Mouse (Mus musculus) gastrocnemius, postnatal 36 days (tissue): Measurements from ENCODE around the gene Itgae. TPM values are rescaled to one million over a fixed set of nuclear protein-coding genes. Genes with fewer than 3 reads are reported as not detected.

Experiments
- DNase-seq, 2 experiments: peaks; one replicate each; pipeline ENCODE4 v3.0.0; 2022
- intact Hi-C: fragments of 180-260 bp; cut with DNase I; formaldehyde crosslinking; loops from one replicate; pipeline ENCODE4 v1.15.1; 2025
- total RNA-seq, 2 experiments: library from RNA; stranded (reverse); gene quantifications; 2 replicates each; pipeline ENCODE4 v1.2.3; 2021

Gene Itgae
- total RNA-seq, 2 experiments from 2014 or later = 0.07 to 0.13 TPM

DNA sequence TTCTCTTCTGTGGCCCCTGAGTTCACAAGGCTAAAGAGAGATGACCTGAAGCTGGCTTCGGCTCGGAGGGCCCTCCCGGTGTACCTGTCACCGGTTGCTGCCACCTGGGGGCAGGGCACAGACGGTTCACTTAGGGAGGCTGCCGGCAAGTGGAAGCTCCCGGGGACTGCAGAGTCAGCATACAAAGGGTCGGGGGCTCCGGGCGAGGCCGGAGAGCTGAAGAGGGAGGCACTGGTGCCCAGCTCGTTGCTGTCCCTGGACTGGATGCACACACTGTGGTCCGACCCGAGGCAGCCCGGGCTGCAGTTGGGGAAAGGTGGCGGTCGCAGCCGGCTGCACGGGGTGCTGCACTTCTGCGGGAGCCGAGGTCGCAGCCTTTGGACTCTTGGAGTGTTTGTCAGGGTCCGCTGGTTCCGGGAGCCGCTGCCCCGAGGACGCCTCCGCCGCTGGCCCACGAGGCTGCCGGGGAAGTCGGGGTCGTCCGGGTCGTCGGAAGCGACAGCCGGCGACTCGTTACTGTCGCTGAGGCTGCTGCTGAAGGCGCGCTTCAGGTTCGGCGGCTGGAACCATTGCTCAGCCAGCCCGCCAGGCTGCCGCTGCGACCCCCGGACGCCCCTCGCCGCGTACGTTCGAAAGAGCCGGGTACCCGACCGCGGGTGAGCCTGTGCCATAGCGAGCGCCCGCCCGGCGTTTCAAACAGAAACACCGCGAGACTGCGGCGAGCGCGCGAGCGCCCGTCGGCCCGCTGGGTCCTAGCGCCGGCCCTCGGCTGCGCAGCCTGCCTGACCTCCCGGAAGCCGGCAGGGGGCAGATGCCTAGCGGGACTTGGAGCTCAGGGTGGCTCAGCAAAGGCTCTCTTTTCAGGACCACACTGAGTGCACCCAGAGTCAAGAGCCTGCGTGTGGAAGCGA, 47.5 kb downstream of the Itgae start, which contains the start of gene Haspin:
Gene Haspin (minus strand): TSS at position 704 of the 911 bp plus-strand sequence.
- peak; percentile 85 to 86 for DNase-seq
- intact Hi-C loops = loop anchor here (2.0 kb wide), 2 partner anchors 23 to 31 kb away; partner anchors contain the start of gene P2rx5

DNA sequence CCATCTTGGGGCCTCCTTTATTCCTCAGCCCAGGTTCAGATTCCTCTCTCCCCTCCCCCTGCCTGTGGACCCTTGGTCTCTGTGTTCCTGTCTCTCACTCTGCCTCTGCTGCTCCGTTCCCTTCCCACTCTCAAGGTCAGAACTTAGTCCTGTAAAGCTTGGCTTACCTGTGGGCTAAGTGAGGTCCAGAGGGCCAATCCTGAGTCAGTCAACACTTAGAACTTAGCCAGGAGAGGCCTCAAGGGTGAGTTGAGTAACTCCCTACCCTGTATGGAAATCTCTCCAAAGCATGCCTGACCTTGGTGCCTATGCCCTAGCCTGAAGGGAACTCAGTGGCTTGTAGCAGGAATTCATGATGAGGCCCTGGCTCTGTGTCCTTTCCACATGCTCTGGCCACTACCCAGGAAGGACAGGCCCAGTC, 53.9 kb downstream of the Itgae start:
- intact Hi-C loops = no loop called here

DNA sequence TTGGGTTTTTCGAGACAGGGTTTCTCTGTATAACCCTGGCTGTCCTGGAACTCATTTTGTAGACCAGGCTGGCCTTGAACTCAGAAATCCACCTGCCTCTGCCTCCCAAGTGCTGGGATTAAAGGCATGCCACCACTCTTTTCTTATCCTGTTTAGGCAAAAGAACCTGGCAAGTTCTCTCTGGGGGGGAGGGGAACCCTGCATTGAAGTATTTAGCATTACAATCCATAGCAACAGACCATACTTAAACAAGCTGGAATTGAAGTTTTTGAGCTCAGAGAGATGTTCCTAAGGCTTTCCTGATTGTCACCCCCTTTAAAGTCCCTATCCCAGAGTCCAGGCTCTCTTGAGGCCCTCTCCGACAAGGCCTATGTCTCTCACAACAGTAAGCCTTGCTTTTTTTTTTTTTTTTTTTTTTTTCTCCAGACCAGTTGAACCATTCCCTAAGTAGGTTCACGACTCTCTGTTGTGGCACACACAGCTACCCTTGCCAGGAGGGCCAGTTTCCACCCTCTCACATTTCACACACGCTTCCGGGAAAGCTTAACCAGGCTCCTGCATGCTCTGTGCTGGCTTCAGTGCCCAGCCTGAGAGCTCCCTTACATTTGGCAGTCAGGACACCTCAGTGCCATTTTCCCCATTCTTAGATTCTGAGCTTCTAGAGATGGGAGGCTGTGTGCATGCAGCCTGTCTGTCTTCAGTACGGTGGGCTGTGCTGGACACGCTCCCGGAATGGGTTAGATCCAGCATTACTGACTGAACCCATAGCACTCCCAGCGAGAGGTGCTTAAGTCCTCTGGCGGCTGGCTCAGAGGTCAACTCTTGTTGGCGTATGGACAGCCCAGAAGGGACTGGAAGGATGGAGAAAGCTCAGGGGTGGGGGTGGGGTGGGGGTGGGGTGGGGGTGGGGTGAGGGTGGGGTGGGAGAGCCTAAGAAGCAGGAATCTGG, 55.9 kb downstream of the Itgae start:
- DNase-seq = no peak
- intact Hi-C loops = no loop called here

More for the DNA sequence above, 53.9 kb downstream of the Itgae start:
- no peak for DNase-seq

DNA sequence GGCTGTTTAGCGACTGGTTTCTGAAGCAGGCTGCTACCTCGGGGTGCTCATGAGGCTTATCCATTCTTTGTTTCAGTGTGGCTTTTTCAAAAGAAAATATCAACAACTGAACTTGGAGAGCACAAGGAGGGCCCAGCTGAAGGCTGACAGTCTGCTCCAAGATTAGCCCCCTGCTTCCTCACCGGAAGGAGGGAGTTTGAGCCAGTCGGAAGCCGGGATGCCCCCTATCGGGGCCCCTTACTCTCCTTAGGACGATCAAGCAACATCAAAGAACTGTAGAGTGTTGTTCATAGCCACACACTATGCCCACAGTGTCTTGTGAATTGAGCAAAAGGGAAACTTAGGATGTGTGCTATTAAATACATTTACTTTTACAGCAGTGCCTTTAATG, 56.6 kb downstream of the Itgae start:
- intact Hi-C loops = no loop called here

DNA sequence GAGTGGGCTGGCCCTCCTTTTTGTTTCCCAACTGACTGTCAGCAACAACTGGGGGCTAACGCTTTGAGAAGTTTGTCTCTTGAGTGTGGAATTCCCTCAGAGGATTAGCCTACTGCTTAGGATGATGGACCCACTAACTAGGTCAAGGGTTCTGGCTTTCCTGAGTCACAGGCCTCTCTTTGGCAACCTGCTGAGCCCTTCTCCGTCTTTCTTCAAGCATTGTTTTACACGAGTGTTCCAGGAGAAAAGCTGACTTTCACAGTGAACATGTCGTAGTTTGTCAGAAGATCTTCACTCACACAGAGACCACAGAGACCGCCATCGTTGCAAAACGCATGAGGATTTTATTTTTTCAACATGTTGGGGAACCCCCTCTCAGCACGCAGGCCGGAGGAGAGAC, 57.8 kb downstream of the Itgae start:
- intact Hi-C loops = no loop called here
- no peak for DNase-seq

More for the DNA sequence above, 56.6 kb downstream of the Itgae start:
- DNase-seq = no peak

DNA sequence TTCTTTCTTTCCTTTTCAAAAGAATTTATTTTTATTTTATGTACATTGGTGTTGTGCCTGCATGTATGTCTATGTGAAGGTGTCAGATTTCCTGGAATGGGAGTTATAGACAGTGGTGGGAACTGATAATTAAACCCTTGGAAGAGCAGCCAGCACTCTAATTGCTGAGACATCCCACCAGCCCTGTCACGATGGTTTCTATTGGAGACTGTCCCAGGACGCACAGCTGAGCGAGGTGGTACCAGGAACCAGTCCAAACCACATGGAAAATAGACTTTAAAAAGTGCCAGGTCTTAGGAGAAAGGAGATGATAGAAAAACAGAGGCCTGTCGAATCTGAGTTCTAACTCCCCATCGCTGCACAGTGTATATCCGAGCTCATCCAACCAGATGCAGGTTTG, 64.7 kb downstream of the Itgae start:
- no peak for DNase-seq
- intact Hi-C loops = no loop called here

DNA sequence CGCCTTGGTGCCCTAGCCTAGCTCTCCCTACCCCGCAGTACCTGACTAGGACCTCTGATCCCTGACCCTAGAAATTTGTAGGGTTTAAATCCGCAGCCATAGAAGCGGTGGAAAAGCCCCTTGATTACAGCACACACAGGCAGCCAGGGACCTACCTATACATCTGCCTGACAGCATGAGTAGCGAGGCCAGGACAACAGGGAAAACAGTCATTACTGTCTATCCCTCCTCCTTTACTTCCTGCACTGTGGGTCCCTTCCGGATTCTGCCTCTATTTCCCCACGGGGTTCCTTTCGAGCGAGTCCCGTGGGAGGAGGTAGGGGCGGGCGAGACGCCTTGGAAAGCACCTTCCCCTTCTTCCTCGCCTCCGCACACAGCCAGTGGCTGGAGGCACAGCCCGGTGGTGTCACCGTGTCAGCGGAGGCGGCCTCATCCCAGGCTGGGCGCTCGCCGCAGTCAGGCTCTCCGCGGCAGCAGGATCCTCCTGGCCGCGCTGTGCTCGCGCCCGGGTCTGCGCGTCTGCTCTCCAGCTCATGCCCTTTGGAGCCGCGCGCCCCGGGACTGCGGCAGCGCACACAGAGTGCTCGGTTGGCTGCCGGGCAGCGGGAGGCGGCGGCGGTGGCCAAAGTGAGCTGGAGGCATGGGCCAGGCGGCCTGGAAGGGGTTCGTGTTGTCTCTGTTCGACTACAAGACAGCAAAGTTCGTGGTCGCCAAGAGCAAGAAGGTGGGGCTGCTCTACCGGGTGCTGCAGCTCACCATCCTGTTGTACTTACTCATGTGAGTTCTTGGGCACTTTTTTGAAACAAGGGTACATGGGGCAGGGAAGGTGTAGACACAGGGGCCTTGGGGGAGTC, 69.8 kb downstream of the Itgae start, which contains the start of gene P2rx5:
Gene P2rx5 (plus strand): TSS at position 465 of the 854 bp plus-strand sequence.
- peak; percentile 36 to 49 for DNase-seq
- intact Hi-C loops = loop anchor here (2.0 kb wide), 1 partner anchor 21 kb away; the partner anchor contains the start of gene Haspin

DNA sequence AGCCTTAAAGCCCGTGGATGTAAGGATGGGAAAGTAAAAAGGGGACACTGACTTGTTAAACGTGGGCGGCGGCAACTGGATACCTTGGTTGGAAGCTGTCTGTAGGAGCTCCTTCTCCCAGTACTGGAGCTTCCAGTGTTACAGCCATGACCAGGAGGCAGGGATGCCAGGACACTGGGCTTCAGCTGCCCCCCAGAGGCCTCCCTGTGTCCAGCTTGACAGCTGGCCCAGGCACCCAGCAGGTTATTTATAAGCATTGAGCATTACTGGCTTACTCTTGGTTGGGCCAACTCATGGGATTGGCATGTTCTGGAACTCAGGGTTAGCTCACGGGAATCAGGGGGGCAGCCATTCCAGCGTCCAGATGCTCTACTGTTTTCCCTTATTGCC, 70.4 kb downstream of the Itgae start:
- peak; percentile 50 to 53 for DNase-seq
- intact Hi-C loops = loop anchor here (2.0 kb wide), 1 partner anchor 22 kb away; the partner anchor contains the start of gene Haspin

DNA sequence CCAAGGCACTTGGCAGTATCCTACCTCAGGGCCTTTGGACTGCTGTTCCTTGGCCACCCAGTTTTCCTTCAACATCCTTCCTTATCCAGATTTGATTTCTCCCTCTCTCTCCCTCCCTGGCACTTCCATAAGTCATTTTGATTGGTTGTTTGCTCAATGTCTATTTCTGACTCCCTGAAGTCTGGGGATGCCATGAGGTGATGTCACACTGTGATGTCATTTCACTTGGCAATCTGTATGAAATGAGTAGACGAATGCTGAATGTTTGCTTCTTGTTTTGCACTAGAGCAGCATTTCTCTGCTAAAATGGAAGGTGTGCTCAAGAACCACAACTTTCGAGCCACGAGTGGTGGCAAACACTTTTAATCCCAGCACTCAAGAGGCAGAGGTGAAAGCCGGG, 71.2 kb downstream of the Itgae start:
- intact Hi-C loops = loop anchor here (2.0 kb wide), 1 partner anchor 23 kb away; the partner anchor contains the start of gene Haspin
- no peak for DNase-seq

DNA sequence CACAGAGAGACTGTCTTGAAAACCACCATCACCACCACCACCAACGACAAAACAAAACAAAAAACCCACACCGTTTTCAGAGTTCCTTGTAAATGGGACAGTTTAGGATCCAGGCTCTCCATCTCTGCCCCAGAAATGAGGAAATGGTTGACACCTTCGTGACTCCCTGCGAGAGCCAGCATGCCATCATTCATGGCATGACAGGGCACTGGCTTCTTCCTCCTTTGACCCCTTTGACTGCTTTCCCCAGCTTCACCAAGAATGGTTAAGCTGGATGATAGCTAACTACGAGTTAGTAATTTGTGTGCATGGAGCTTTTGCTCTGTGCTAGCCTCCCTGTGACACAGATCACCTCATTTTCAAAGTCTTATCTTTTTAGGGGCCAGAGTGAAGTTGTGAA, 71.9 kb downstream of the Itgae start:
- intact Hi-C loops = no loop called here
- DNase-seq = no peak

DNA sequence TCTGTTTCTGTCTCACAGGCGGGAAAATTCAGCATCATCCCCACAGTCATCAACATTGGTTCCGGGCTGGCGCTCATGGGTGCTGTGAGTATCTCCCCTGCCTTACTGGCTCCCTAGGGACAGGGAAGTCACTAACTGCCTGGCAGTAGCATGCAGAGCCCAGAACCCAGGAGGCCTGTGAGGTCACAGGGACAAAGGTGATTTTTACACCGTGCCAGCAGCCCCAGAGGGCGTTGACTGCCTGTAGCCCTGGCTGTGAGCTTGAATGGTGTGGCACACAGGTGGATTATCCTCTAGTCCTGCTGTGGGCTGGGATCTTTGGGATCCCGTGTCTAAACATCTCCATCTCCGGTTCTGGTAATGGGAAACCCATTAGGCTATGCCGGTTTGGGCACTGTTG, 77.7 kb downstream of the Itgae start:
- DNase-seq = no peak
- intact Hi-C loops = loop anchor here (2.0 kb wide), 1 partner anchor 29 kb away; the partner anchor contains the start of gene Haspin

DNA sequence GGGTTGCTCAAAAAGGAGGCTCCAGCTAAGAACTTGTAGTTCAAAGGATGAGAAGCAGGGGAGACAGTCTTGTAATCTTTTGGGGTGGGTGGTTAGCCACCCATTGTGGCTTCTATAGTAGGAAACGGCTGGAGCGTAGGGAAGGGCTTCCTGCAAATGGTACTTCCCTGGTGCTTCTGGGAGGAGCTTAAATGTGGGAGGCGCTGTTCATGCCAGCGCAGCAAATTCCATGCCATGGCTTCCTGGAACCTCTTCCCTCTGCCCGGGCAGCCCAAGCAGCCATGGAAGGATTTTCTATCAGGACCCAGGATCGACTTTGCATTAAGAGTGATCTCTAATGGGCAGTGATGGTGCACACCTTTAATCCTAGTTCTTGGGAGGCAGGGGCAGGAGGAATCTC, 78.2 kb downstream of the Itgae start:
- intact Hi-C loops = loop anchor here (2.0 kb wide), 1 partner anchor 30 kb away; the partner anchor contains the start of gene Haspin
- no peak for DNase-seq

DNA sequence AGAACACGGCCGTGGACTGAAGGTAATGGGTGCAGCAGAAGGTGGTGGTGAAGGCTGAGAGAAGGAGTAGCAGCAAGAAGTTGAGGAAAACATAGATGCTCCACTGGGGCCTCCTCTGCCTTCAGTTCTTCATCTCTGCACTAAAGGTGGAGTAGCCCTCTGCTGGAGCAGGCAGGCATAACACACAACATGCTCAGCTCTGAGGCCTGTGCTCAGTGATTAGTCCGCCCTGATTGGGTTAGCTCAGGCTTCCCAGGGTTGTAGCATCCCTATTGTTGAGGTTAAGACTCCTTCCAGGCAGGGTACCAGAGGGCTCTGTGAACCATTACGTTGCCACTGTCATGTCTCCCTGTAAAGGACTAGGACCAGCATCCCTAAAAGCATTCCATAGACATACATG, 78.8 kb downstream of the Itgae start:
- DNase-seq = peak in 1 of 2 experiments; percentile 38
- intact Hi-C loops = loop anchor here (2.0 kb wide), 1 partner anchor 30 kb away; the partner anchor contains the start of gene Haspin

DNA sequence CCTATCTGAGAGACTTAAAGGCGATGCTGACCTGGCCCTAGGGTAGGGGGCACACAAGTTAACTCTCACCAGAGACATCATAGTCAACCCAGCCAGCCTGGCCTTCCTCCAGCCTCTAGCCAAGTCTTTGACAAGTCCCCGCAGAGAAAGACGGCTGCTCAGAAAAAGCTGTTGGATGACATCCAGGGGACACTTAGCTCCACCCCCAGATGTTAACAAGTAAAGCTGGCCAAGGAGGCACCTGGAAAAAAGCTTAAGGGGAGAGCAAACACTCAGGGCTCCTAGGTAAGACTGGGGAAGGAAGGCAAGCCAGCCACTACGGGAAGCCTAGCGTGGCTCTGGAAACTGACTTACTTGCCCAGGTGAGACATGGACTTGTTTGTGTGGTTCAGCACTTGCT, 81.8 kb downstream of the Itgae start:
- intact Hi-C loops = no loop called here
- DNase-seq = peak in 1 of 2 experiments; percentile 34

DNA sequence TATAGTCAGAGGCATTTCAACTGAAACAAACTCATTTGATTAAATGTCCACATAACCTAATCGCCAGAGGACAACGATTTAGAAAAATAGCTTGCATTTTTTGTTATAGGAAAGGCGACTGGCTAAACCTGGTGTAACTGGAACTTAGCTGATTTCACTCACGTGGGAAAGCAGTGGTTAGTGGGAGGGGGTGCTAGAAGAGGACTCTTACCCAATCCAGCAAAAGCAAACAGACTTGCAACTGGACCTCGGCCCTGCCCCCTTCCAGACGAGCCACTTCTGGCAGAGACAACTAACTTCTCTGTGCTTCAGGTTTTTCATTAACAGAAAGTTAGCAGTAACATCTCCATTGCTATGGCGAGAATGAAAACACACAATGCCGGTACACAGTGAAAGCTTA, 85.2 kb downstream of the Itgae start:
- DNase-seq = no peak
- intact Hi-C loops = no loop called here

DNA sequence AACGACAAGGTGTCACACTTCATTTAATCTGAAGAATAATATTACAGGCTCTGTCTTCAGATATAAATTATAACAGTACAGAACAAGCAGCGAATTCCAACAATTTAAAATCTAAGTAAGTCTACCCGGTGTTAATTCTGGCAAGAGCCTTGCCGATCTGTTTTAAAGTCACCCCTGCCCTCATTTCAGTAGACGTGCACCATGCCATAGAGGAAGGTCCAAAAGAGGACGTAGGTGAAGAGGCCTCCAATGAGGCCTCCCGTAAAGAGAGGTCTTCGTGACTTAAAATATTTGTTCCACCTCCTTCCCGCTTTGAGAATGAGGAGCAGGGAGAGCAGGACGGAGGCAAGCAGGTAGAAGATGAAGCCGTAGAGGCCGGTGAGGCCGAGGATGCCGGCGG, 85.8 kb downstream of the Itgae start:
- DNase-seq = peak in 1 of 2 experiments; percentile 37
- intact Hi-C loops = no loop called here

DNA sequence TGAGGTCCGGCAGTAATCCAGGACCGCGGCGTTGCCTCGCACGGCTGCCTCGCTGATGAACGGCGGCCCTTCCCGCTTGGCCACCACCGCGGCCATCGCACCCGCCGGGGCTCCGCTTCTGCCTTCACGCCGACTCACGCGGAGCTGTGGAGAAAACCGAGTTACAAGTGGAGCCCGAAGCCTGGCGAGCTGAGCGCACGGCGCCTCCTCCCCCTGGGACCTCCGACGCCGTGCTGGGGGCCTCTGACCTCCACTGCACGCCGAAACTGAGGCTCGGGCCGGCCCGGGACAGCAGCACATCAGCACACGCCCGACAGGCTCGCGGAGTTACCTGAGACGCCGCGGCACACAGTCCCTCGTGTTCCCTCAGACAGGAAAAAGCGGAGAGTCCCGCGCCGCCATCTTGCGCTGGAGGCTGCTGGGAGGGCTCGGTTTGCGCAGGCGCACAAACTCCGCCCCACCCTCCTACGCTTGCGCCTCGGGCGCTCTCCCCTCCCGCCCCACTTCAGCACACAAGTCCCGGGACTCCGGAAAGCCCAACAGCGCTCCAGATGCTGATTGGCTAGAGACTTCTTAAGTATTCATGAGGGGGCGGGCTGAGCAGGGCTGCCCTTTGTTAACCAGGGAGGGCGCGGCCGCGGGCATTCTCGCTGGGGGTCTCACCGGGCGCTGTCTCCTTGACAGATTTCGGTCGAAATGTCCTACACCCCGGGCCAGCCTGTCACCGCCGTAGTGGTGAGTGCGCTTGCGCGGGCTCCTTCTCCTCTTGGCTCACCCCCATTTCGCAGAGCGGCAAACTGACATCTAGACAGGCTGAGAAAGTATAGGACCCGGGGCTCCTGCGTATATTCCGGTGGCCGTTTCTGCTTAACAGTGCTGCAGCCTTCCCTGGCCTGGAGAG, 86.5 kb downstream of the Itgae start, which contains the start of the genes Emc6 and Tax1bp3:
Gene Emc6 (minus strand): TSS at position 430 of the 901 bp plus-strand sequence.
Gene Tax1bp3 (plus strand): TSS at position 476 of the 901 bp plus-strand sequence.
- DNase-seq = peak; percentile 89 to 95
- intact Hi-C loops = no loop called here

DNA sequence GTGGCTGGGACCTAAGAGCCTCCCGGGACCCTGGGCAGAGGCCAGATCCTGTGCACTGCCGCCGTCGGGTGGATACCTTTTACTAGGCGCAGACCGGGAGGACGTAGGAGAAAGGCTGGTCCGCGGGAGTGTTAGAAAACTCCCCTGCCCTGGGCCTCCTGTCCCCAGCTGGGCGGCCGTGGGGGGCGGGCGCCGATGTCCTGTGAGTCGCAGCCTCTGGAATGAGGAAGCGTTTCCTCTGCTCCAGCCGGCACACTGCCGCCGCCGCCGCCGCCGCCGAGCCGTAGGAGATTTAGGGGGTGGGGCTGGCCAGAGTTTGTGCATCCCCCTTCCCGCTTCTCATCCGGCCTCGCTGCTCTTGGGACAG, 87.1 kb downstream of the Itgae start:
- intact Hi-C loops = no loop called here
- peak; percentile 70 to 74 for DNase-seq
